Mouse (Mus musculus): ENCODE results near the gene Adipoq. TPM values are rescaled to one million over a fixed set of nuclear protein-coding genes. Genes with fewer than 3 reads are reported as not detected.

The Adipoq gene
- total and polyA plus RNA-seq, 3 experiments: 0.16 TPM; not detected in 2

- peaks cover 4% of the 10 kb centered on the region; the same call in 1 of the 2 replicates for H3K27me3 ChIP-seq (ENCODE audit: insufficient read depth, low read length)
- ATAC-seq (ENCODE audit: extremely low read depth, insufficient number of reproducible peaks, low FRiP score, poor library complexity, severe bottlenecking): no peak
- DNase-seq (ENCODE audit: low spot score): no peak
- no peaks in the 10 kb centered on the region for H3K9me3 ChIP-seq (replicated peaks)
- H3K36me3 ChIP-seq (replicated peaks): no peaks in the 10 kb centered on the region
- TF ChIP-seq POLR2AphosphoS5 (IDR thresholded peaks at IDR 0.05; ENCODE audit: insufficient replicate concordance, low read depth, low read length) (no peak), CTCF (IDR thresholded peaks at IDR 0.05; ENCODE audit: low read depth, low read length) (no peak), GATA2 (IDR thresholded peaks at IDR 0.05; ENCODE audit: borderline replicate concordance, low read depth, low read length) (no peak), GATA1 (IDR thresholded peaks at IDR 0.05; ENCODE audit: borderline replicate concordance, low read length) (no peak), TAL1 (conservative IDR thresholded peaks at IDR 0.05; ENCODE audit: low read depth, low read length) (no peak)
- no peak overlapping the region for H3K4me3 ChIP-seq (ENCODE audit: low read depth, low read length)
- no peaks in the 10 kb centered on the region for H3K4me1 ChIP-seq (ENCODE audit: insufficient read depth, low read depth, low read length)
Measured at GRCm38 (mm10) chr16:23196296-23196695, 50.0 kb downstream of the Adipoq start.

- no peaks in the 10 kb centered on the region for H3K36me3 ChIP-seq (replicated peaks)
- H3K4me1 ChIP-seq (ENCODE audit: insufficient read depth, low read depth, low read length): no peaks in the 10 kb centered on the region
- no peaks in the 10 kb centered on the region for H3K9me3 ChIP-seq (replicated peaks)
- DNase-seq (ENCODE audit: low spot score) (no peak), ATAC-seq (ENCODE audit: extremely low read depth, insufficient number of reproducible peaks, low FRiP score, poor library complexity, severe bottlenecking) (no peak)
- peaks cover 2% of the 10 kb centered on the region; the same call in 1 of the 2 replicates for H3K27me3 ChIP-seq (ENCODE audit: insufficient read depth, low read length)
- no peak for TF ChIP-seq CTCF (IDR thresholded peaks at IDR 0.05; ENCODE audit: low read depth, low read length)
- no peak for TF ChIP-seq POLR2AphosphoS5 (IDR thresholded peaks at IDR 0.05; ENCODE audit: insufficient replicate concordance, low read depth, low read length)
- no peak for TF ChIP-seq TAL1 (conservative IDR thresholded peaks at IDR 0.05; ENCODE audit: low read depth, low read length)
- TF ChIP-seq GATA2 (IDR thresholded peaks at IDR 0.05; ENCODE audit: borderline replicate concordance, low read depth, low read length): no peak
- no peak for TF ChIP-seq GATA1 (IDR thresholded peaks at IDR 0.05; ENCODE audit: borderline replicate concordance, low read length)
- H3K4me3 ChIP-seq (ENCODE audit: low read depth, low read length): no peak overlapping the region
Measured at GRCm38 (mm10) chr16:23196791-23197190, 50.5 kb downstream of the Adipoq start.

- Histone ChIP-seq H3K4me3 (ENCODE audit: low read depth, low read length) (no peak overlapping the region), H3K36me3 (replicated peaks) (no peaks in the 10 kb centered on the region), H3K9me3 (replicated peaks) (no peaks in the 10 kb centered on the region), H3K27me3 (ENCODE audit: insufficient read depth, low read length) (no peaks in the 10 kb centered on the region), H3K4me1 (ENCODE audit: insufficient read depth, low read depth, low read length) (no peaks in the 10 kb centered on the region)
- TF ChIP-seq TAL1 (conservative IDR thresholded peaks at IDR 0.05; ENCODE audit: low read depth, low read length) (no peak), GATA1 (IDR thresholded peaks at IDR 0.05; ENCODE audit: borderline replicate concordance, low read length) (no peak), CTCF (IDR thresholded peaks at IDR 0.05; ENCODE audit: low read depth, low read length) (no peak), POLR2AphosphoS5 (IDR thresholded peaks at IDR 0.05; ENCODE audit: insufficient replicate concordance, low read depth, low read length) (no peak), GATA2 (IDR thresholded peaks at IDR 0.05; ENCODE audit: borderline replicate concordance, low read depth, low read length) (no peak)
- no peak for ATAC-seq (ENCODE audit: extremely low read depth, insufficient number of reproducible peaks, low FRiP score, poor library complexity, severe bottlenecking)
- no peak for DNase-seq (ENCODE audit: low spot score)
Measured at GRCm38 (mm10) chr16:23201498-23201897, 55.2 kb downstream of the Adipoq start.

Other genes starting within 250 kb of the Adipoq start
- 4.6 and 5.1 TPM in 2 replicates for gene Fetub, start 228.2 kb upstream of the Adipoq start, total RNA-seq (2014; fragmentation: Nextera tagmentation)
- gene Fetub, start 228.2 kb upstream of the Adipoq start, total RNA-seq (2017): 1.7 and 2.1 TPM in 2 replicates
- 0.66 and 0.92 TPM in 2 replicates for gene Fetub, start 228.2 kb upstream of the Adipoq start, polyA plus RNA-seq (2012)
- gene Hrg, start 195.5 kb upstream of the Adipoq start, total RNA-seq (2014; fragmentation: Nextera tagmentation): not detected in 2 replicates
- not detected in 2 replicates for gene Hrg, start 195.5 kb upstream of the Adipoq start, total RNA-seq (2017)
- not detected in 2 replicates for gene Hrg, start 195.5 kb upstream of the Adipoq start, polyA plus RNA-seq (2012)
- not detected in 2 replicates for gene Kng2, start 117.1 kb upstream of the Adipoq start, total RNA-seq (2014; fragmentation: Nextera tagmentation)
- gene Kng2, start 117.1 kb upstream of the Adipoq start, total RNA-seq (2017): 0.17 TPM in 1 of 2 replicates, not detected in the other
- not detected in 2 replicates for gene Kng2, start 117.1 kb upstream of the Adipoq start, polyA plus RNA-seq (2012)
- not detected in 2 replicates for gene Kng1, start 88.7 kb upstream of the Adipoq start, total RNA-seq (2014; fragmentation: Nextera tagmentation)
- gene Kng1, start 88.7 kb upstream of the Adipoq start, total RNA-seq (2017): 0.12 TPM in 1 of 2 replicates, not detected in the other
- not detected in 2 replicates for gene Kng1, start 88.7 kb upstream of the Adipoq start, polyA plus RNA-seq (2012)
- gene Eif4a2, start 39.1 kb upstream of the Adipoq start, total RNA-seq (2014; fragmentation: Nextera tagmentation): 776 and 797 TPM in 2 replicates
- 849 and 913 TPM in 2 replicates for gene Eif4a2, start 39.1 kb upstream of the Adipoq start, total RNA-seq (2017)
- gene Eif4a2, start 39.1 kb upstream of the Adipoq start, polyA plus RNA-seq (2012): 8.4 and 10.5 TPM in 2 replicates
- 181 and 229 TPM in 2 replicates for gene Rfc4, start 18.8 kb upstream of the Adipoq start, total RNA-seq (2014; fragmentation: Nextera tagmentation)
- 87.3 and 90.1 TPM in 2 replicates for gene Rfc4, start 18.8 kb upstream of the Adipoq start, total RNA-seq (2017)
- gene Rfc4, start 18.8 kb upstream of the Adipoq start, polyA plus RNA-seq (2012): 29.7 and 49.2 TPM in 2 replicates
- 3.0 and 4.1 TPM in 2 replicates for gene St6gal1, start 78.2 kb downstream of the Adipoq start, total RNA-seq (2014; fragmentation: Nextera tagmentation)
- 4.0 and 6.8 TPM in 2 replicates for gene St6gal1, start 78.2 kb downstream of the Adipoq start, total RNA-seq (2017)
- 0.12 and 0.24 TPM in 2 replicates for gene St6gal1, start 78.2 kb downstream of the Adipoq start, polyA plus RNA-seq (2012)